Comparison of ENCODE assay signal across 9 mouse cellular contexts in the genomic region with DNA sequence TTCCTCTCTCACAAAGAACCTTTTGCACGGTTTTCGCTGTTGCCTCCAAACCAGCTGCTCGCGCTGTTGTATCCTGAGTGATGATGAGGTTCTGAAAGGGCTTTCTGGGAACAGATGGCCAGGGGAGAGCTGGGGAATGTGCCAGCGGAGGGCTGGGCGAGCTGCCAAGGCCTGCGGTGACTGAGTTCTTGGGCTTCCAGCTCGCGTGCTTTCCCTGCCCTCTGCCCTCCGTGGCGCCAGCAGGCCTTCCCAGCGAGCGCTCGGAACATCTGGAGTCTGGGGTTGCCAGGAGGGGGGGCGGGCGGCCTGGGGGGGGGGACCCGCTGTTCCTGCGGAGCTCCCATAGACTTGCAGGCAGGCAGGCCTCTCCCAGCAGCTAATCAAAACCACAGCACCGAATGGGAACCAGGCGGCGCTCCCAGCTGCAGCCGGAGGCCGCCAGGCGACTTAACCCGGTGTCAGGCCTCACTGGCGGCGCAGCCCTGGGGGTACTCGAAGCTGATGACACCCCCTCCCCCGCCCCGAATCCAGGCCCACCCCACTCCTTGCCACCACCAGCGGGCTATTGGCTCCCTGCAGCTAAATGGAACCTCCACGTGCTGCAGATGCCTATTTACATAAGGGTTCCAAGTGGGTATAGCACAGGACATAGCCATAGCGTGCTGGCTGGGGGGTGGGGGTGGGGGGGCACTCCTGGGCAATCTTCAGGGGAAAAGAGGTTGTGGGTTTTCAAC. TPM values are rescaled to one million over a fixed set of nuclear protein-coding genes. Genes with fewer than 3 reads are reported as not detected.
DNase-seq lines count a peak whose midpoint lies in the region; ATAC-seq lines count a peak whose summit lies in the region.
"Had no signal": no experiment of that assay in that cellular context is flagged by ENCODE, and none has a peak within 500 bp of the region (broad histone marks: within the 10 kb centered on the region; RNA-seq: fewer than 3 reads in every experiment).

No protein-coding gene starts in this region.

- no peaks in the 10 kb centered on the region for H3K36me3 ChIP-seq in embryonic facial prominence, embryonic 13.5 days
- H3K36me3 ChIP-seq in limb, embryonic 10.5 days: peaks cover 6% of the 10 kb centered on the region; the same call in 1 of the 2 replicates
- no peaks in the 10 kb centered on the region for H3K36me3 ChIP-seq in midbrain, embryonic 13.5 days

- H3K4me2 ChIP-seq in embryonic facial prominence, embryonic 13.5 days: peak overlapping the region; percentile 47
- H3K4me2 ChIP-seq in midbrain, embryonic 13.5 days (replicated peaks): peak overlapping the region; percentile 44

- peak overlapping the region; percentile 87 for H3K27ac ChIP-seq in embryonic facial prominence, embryonic 13.5 days
- peak overlapping the region; percentile 81 for H3K27ac ChIP-seq in limb, embryonic 10.5 days
- peak overlapping the region; percentile 79 for H3K27ac ChIP-seq in midbrain, embryonic 13.5 days

- H3K4me3 ChIP-seq in embryonic facial prominence, embryonic 13.5 days: peak overlapping the region; percentile 14
- H3K4me3 ChIP-seq in limb, embryonic 10.5 days: peak overlapping the region; percentile 28
- peak overlapping the region; percentile 16 for H3K4me3 ChIP-seq in midbrain, embryonic 13.5 days (replicated peaks)

- H3K27me3 ChIP-seq in embryonic facial prominence, embryonic 13.5 days: peaks cover 10% of the 10 kb centered on the region
- H3K27me3 ChIP-seq in limb, embryonic 10.5 days (ENCODE audit: low read depth, poor library complexity, severe bottlenecking): peaks cover 9% of the 10 kb centered on the region
- H3K27me3 ChIP-seq in midbrain, embryonic 13.5 days: peaks cover 51% of the 10 kb centered on the region

- no peaks in the 10 kb centered on the region for H3K9me3 ChIP-seq in embryonic facial prominence, embryonic 13.5 days
- H3K9me3 ChIP-seq in limb, embryonic 10.5 days (replicated peaks): no peaks in the 10 kb centered on the region
- no peaks in the 10 kb centered on the region for H3K9me3 ChIP-seq in midbrain, embryonic 13.5 days

- peak; percentile 99 for DNase-seq in adrenal gland, postnatal 14 days
- DNase-seq in heart, adult 8-10 months (ENCODE audit: low spot score): peak; percentile 99
- peak; percentile 98 for DNase-seq in kidney, adult 8-10 months
- peak; percentile 97 for DNase-seq in limb, embryonic 10.5 days (ENCODE audit: low spot score)
- DNase-seq in spleen, adult 18-20 months: peak; percentile 53 to 59

- H3K9ac ChIP-seq in embryonic facial prominence, embryonic 13.5 days: no peak overlapping the region
- peak overlapping the region; percentile 46; the same call in 1 of the 2 replicates for H3K9ac ChIP-seq in midbrain, embryonic 13.5 days (replicated peaks)

- peak; percentile 93 for ATAC-seq in embryonic facial prominence, embryonic 13.5 days (ENCODE audit: insufficient number of reproducible peaks, insufficient read depth, low FRiP score, low TSS enrichment, low read depth)
- ATAC-seq in midbrain, embryonic 13.5 days: peak; percentile 93
- no peak for ATAC-seq in erythroblast, adult 5-6 weeks (replicated peaks; ENCODE audit: low FRiP score, poor library complexity, severe bottlenecking)

- peaks cover 90% of the 10 kb centered on the region for H3K4me1 ChIP-seq in embryonic facial prominence, embryonic 13.5 days
- H3K4me1 ChIP-seq in limb, embryonic 10.5 days: peaks cover 99% of the 10 kb centered on the region
- peaks cover 56% of the 10 kb centered on the region for H3K4me1 ChIP-seq in midbrain, embryonic 13.5 days (replicated peaks)

- WGBS in embryonic facial prominence, embryonic 13.5 days: under 1% methylated on average over 33 of the region's 33 CpGs
- WGBS in limb, embryonic 10.5 days: under 1% methylated on average over 33 of the region's 33 CpGs
- WGBS in midbrain, embryonic 13.5 days: under 1% methylated on average over 29 of the region's 33 CpGs

RNA-seq across cellular contexts. Expression of gene Atoh8, which starts 18.5 kb away (rescaled TPM):
- total RNA-seq in adrenal gland, postnatal 14 days (2021): 5.7 and 5.9 TPM in 2 replicates
- 17.6 and 19.8 TPM in 2 replicates for polyA plus RNA-seq in embryonic facial prominence, embryonic 13.5 days (2015; fragmentation: Nextera tagmentation; extraction: Ambion mirVana)
- total RNA-seq in heart, adult 8-10 months (2022): 10 to 100 TPM in 2 of 4 experiments, 1 to 10 TPM in 2; 9.6 to 10.9 (median 10.1) TPM
- polyA plus RNA-seq in limb, embryonic 10.5 days (2016; fragmentation: Nextera tagmentation; extraction: Ambion mirVana): 24.9 and 28.0 TPM in 2 replicates
- polyA plus RNA-seq in midbrain, embryonic 13.5 days (2015; fragmentation: Nextera tagmentation; extraction: Ambion mirVana): 2.2 and 3.8 TPM in 2 replicates
- total RNA-seq in erythroblast, adult 5-6 weeks (2015; ENCODE audit: low replicate concordance): not detected in 2 replicates
- not detected in 2 replicates for total RNA-seq in erythroblast, adult 5-6 weeks (2017; ENCODE audit: low replicate concordance)
- total RNA-seq: neutrophil, adult 5-6 weeks had no signal
